Mouse (Mus musculus): ENCODE data around the gene Vwde. TPM values are rescaled to one million over a fixed set of nuclear protein-coding genes. Genes with fewer than 3 reads are reported as not detected.

The Vwde gene
- total and polyA plus RNA-seq, 2 experiments, result not detected

DNA sequence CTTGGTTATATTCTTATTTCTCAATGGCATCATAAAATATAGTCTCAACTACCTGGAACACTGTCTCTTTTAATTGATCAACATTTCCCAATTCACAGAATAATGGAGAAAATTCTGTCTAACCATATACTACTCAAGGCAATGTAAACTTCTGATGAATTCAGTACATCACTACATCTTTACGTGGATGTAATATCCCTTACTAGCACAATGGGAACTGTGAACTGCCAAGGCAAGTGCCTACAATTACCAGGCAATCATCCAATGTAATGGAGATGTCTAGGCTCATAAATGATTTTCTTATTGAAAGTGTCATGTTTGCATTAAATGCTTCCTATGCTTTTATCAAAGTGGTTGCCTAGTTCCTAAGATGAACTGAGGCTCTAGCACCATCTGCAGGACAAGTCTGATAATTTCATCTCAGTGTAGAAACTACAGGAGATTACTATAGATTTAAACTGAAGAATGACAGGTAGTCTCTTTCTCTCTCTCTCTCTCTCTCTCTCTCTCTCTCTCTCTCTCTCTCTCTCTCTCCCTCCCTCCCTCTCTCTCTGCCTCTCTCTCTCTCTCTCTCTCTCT is 72.6 kb downstream of the Vwde start:
- WGBS, result 92% methylated on average over 1 of the region's 1 CpGs
- DNase-seq (ENCODE audit: extremely low read depth, low read depth, low spot score), result peak; percentile 42
- no peak overlapping the region for H3K4me3 ChIP-seq (ENCODE audit: insufficient read depth, low read depth, low read length)

GRCm38 (mm10) chr6:13137255-13137654 is 87.5 kb downstream of the Vwde start:
- WGBS, result 95% methylated on average over 1 of the region's 1 CpGs

More for the DNA sequence above, 72.6 kb downstream of the Vwde start:
- no peak overlapping the region for H3K9ac ChIP-seq (ENCODE audit: low read depth, low read length)
- no peaks in the 10 kb centered on the region for H3K36me3 ChIP-seq (ENCODE audit: control insufficient read depth, insufficient read depth, low read length)
- no peaks in the 10 kb centered on the region for H3K4me1 ChIP-seq (ENCODE audit: control insufficient read depth, insufficient read depth, low read length)
- H3K27ac ChIP-seq (replicated peaks; ENCODE audit: insufficient read depth, low read depth, low read length), result no peak overlapping the region
- H3K27me3 ChIP-seq (ENCODE audit: control insufficient read depth, insufficient read depth, low read length), result no peaks in the 10 kb centered on the region
- H3K79me2 ChIP-seq (ENCODE audit: control insufficient read depth, insufficient read depth, low read length), result no peaks in the 10 kb centered on the region
- TF ChIP-seq POLR2A (IDR thresholded peaks at IDR 0.05; ENCODE audit: extremely low read depth, insufficient read depth, low read length) (no peak), CTCF (IDR thresholded peaks at IDR 0.05; ENCODE audit: low read depth, low read length) (peak; percentile 48)

DNA sequence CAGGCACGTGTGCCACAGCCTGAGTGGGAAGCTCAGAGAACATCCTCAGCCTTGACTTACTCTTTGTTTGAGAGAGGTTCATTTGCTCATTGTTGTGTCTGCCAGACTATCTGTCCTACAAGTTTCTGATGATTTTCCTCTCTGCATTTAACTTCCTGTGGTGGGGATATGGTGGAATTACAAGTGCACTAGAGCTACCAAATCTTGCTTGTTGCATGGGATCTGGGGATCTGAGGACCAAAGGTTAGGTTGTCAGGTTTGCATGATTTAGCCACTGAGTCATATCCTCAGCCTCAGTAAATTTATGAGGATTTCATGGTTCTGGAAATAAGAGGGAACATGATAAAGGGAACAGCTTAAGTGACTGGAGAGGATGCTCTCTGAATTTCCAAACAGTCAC is 116.1 kb downstream of the Vwde start:
- Histone ChIP-seq H3K4me3 (ENCODE audit: insufficient read depth, low read depth, low read length) (no peak overlapping the region), H3K4me1 (ENCODE audit: control insufficient read depth, insufficient read depth, low read length) (no peaks in the 10 kb centered on the region), H3K36me3 (ENCODE audit: control insufficient read depth, insufficient read depth, low read length) (no peaks in the 10 kb centered on the region), H3K9ac (ENCODE audit: low read depth, low read length) (no peak overlapping the region), H3K79me2 (ENCODE audit: control insufficient read depth, insufficient read depth, low read length) (no peaks in the 10 kb centered on the region), H3K27me3 (ENCODE audit: control insufficient read depth, insufficient read depth, low read length) (no peaks in the 10 kb centered on the region), H3K27ac (replicated peaks; ENCODE audit: insufficient read depth, low read depth, low read length) (no peak overlapping the region)
- DNase-seq (ENCODE audit: extremely low read depth, low read depth, low spot score), result no peak
- 51% methylated on average over 1 of the region's 1 CpGs for WGBS
- TF ChIP-seq CTCF (IDR thresholded peaks at IDR 0.05; ENCODE audit: low read depth, low read length), result no peak
- no peak for TF ChIP-seq POLR2A (IDR thresholded peaks at IDR 0.05; ENCODE audit: extremely low read depth, insufficient read depth, low read length)

More at GRCm38 (mm10) chr6:13137255-13137654, 87.5 kb downstream of the Vwde start:
- no peak for DNase-seq (ENCODE audit: extremely low read depth, low read depth, low spot score)
- TF ChIP-seq POLR2A (IDR thresholded peaks at IDR 0.05; ENCODE audit: extremely low read depth, insufficient read depth, low read length) (no peak), CTCF (IDR thresholded peaks at IDR 0.05; ENCODE audit: low read depth, low read length) (no peak)
- Histone ChIP-seq H3K27me3 (ENCODE audit: control insufficient read depth, insufficient read depth, low read length) (no peaks in the 10 kb centered on the region), H3K27ac (replicated peaks; ENCODE audit: insufficient read depth, low read depth, low read length) (no peak overlapping the region), H3K36me3 (ENCODE audit: control insufficient read depth, insufficient read depth, low read length) (no peaks in the 10 kb centered on the region), H3K4me3 (ENCODE audit: insufficient read depth, low read depth, low read length) (no peak overlapping the region), H3K9ac (ENCODE audit: low read depth, low read length) (no peak overlapping the region), H3K4me1 (ENCODE audit: control insufficient read depth, insufficient read depth, low read length) (no peaks in the 10 kb centered on the region), H3K79me2 (ENCODE audit: control insufficient read depth, insufficient read depth, low read length) (no peaks in the 10 kb centered on the region)

Other genes starting within 250 kb of the Vwde start
- gene Tmem106b, start 155.2 kb downstream of the Vwde start, total RNA-seq (2014; rRNA removed), result 129 and 133 TPM in 2 replicates
- 35.5 and 41.5 TPM in 2 replicates for gene Tmem106b, start 155.2 kb downstream of the Vwde start, polyA plus RNA-seq (2012; rRNA removed)